Mouse (Mus musculus) lung, embryonic 16.5 days (tissue): ENCODE data around the gene Klk1b26. TPM values are rescaled to one million over a fixed set of nuclear protein-coding genes. Genes with fewer than 3 reads are reported as not detected.
"Not testable (repeated sequence)": the region's sequence is repeated elsewhere in the genome, so short reads cannot be mapped to it uniquely, and the experiment has no call there.

Experiments
- ATAC-seq: fragments of 200-750 bp; cut with Nextera tagmentation; 2 replicates; pipeline ENCODE4 v1.8.0; 2017; ENCODE audit warnings: low read depth, mild to moderate bottlenecking, moderate library complexity
- H3K27ac ChIP-seq: fragments of 300-500 bp; sonication (generic); 2 replicates; pipeline ENCODE4 v1.5.1; 2014; ENCODE audit warnings: mild to moderate bottlenecking, control low read depth, low read length
- H3K27me3 ChIP-seq: fragments of 300-500 bp; sonication (generic); 2 replicates; pipeline ENCODE4 v1.6.1; 2014; ENCODE audit warnings: low read depth, low read length, mixed read lengths; ENCODE audit not compliant: control insufficient read depth, insufficient read depth
- H3K36me3 ChIP-seq: fragments of 300-500 bp; sonication (generic); 2 replicates; pipeline ENCODE4 v1.6.1; 2014; ENCODE audit warnings: low read length; ENCODE audit not compliant: control insufficient read depth, insufficient read depth
- H3K4me1 ChIP-seq: fragments of 300-500 bp; sonication (generic); replicated peaks from 2 replicates; pipeline ENCODE4 v1.6.1; 2014; ENCODE audit warnings: low read length, mixed read lengths; ENCODE audit not compliant: control insufficient read depth, insufficient read depth
- H3K4me2 ChIP-seq: fragments of 300-500 bp; sonication (generic); 2 replicates; pipeline ENCODE4 v1.6.1; 2014; ENCODE audit warnings: low read depth, low read length, control low read depth
- H3K4me3 ChIP-seq: fragments of 300-500 bp; sonication (generic); 2 replicates; pipeline ENCODE4 v1.5.1; 2014; ENCODE audit warnings: mild to moderate bottlenecking, low read length, control low read depth
- H3K9ac ChIP-seq: fragments of 300-500 bp; sonication (generic); 2 replicates; pipeline ENCODE4 v1.6.1; 2014; ENCODE audit warnings: low read length, control low read depth
- H3K9me3 ChIP-seq: fragments of 300-500 bp; sonication (generic); 2 replicates; pipeline ENCODE4 v1.6.1; 2016; ENCODE audit warnings: low read length; ENCODE audit not compliant: control insufficient read depth
- WGBS: fragments of 180-500 bp; shearing (Covaris S2); extraction: QIAGEN DNeasy Blood & Tissue Kit; methylation state at CpG from one replicate; pipeline ENCODE4 v1.1.7; 2014; 5-methylcytosine and 5-hydroxymethylcytosine counted together
- polyA plus RNA-seq: library from polyadenylated mRNA; unstranded; fragments of >200 nt; fragmentation: Nextera tagmentation; extraction: Ambion mirVana; gene quantifications from 2 replicates; pipeline ENCODE4 v1.2.1, GENCODE M21; 2015

The Klk1b26 gene
- polyA plus RNA-seq, 1 experiment from 2014 or later: not detected

GRCm38 (mm10) chr7:44015071-44015470, 3.1 kb downstream of the Klk1b26 start:
- no peak overlapping the region for H3K27ac ChIP-seq
- ATAC-seq: no peak
- H3K9me3 ChIP-seq: no peaks in the 10 kb centered on the region
- H3K4me3 ChIP-seq: no peak overlapping the region
- WGBS: 85% methylated on average over 5 of the region's 5 CpGs
- no peak overlapping the region for H3K4me2 ChIP-seq
- H3K9ac ChIP-seq: no peak overlapping the region
- no peaks in the 10 kb centered on the region for H3K4me1 ChIP-seq
- H3K36me3 ChIP-seq: no peaks in the 10 kb centered on the region
- H3K27me3 ChIP-seq: no peaks in the 10 kb centered on the region

GRCm38 (mm10) chr7:44051990-44052389, 40.0 kb downstream of the Klk1b26 start, which contains the start of gene Klk1b27:
Klk1b27 (plus strand) TSS chr7:44052290.
- not testable (repeated sequence) for H3K9ac ChIP-seq, H3K4me1 ChIP-seq, ATAC-seq, H3K4me2 ChIP-seq, H3K9me3 ChIP-seq, H3K27ac ChIP-seq, H3K4me3 ChIP-seq, H3K36me3 ChIP-seq, H3K27me3 ChIP-seq
- WGBS: 56% methylated on average over 3 of the region's 3 CpGs

Other genes with a start within 250 kb of the Klk1b26 start
- not detected in 2 replicates for gene Klk12, start 243.3 kb upstream of the Klk1b26 start, polyA plus RNA-seq
- 0.41 and 0.75 TPM in 2 replicates for gene Klk11, start 237.6 kb upstream of the Klk1b26 start, polyA plus RNA-seq
- 4.6 and 6.4 TPM in 2 replicates for gene Klk10, start 231.1 kb upstream of the Klk1b26 start, polyA plus RNA-seq
- 0.14 and 0.33 TPM in 2 replicates for gene Klk9, start 220.3 kb upstream of the Klk1b26 start, polyA plus RNA-seq
- 24.2 TPM in 2 replicates for gene Klk8, start 214.6 kb upstream of the Klk1b26 start, polyA plus RNA-seq
- gene Klk7, start 200.9 kb upstream of the Klk1b26 start, polyA plus RNA-seq: not detected in 2 replicates
- gene Klk6, start 187.7 kb upstream of the Klk1b26 start, polyA plus RNA-seq: not detected in 2 replicates
- gene Klk5, start 170.2 kb upstream of the Klk1b26 start, polyA plus RNA-seq: not detected in 2 replicates
- gene Klk4, start 131.0 kb upstream of the Klk1b26 start, polyA plus RNA-seq: not detected in 2 replicates
- gene Klk15, start 78.4 kb upstream of the Klk1b26 start, polyA plus RNA-seq: not detected in 2 replicates
- not detected in 2 replicates for gene Klk1b8, start 61.5 kb upstream of the Klk1b26 start, polyA plus RNA-seq
- not detected in 2 replicates for gene Klk1b1, start 45.4 kb upstream of the Klk1b26 start, polyA plus RNA-seq
- not detected in 2 replicates for gene Klk1b9, start 36.1 kb upstream of the Klk1b26 start, polyA plus RNA-seq
- gene Klk1b11, start 16.3 kb upstream of the Klk1b26 start, polyA plus RNA-seq: not detected in 2 replicates
- gene Klk1b27, start 40.1 kb downstream of the Klk1b26 start, polyA plus RNA-seq: not detected in 2 replicates
- not detected in 2 replicates for gene Klk1b21, start 90.2 kb downstream of the Klk1b26 start, polyA plus RNA-seq
- not detected in 2 replicates for gene Klk1b22, start 100.5 kb downstream of the Klk1b26 start, polyA plus RNA-seq
- gene Klk1b16, start 124.6 kb downstream of the Klk1b26 start, polyA plus RNA-seq: not detected in 2 replicates
- not detected in 2 replicates for gene Klk1b24, start 176.1 kb downstream of the Klk1b26 start, polyA plus RNA-seq
- gene Klk1b3, start 186.0 kb downstream of the Klk1b26 start, polyA plus RNA-seq: not detected in 2 replicates
- gene Klk1b4, start 195.3 kb downstream of the Klk1b26 start, polyA plus RNA-seq: not detected in 2 replicates
- not detected in 2 replicates for gene Klk1b5, start 203.8 kb downstream of the Klk1b26 start, polyA plus RNA-seq
- not detected in 2 replicates for gene Klk1, start 213.2 kb downstream of the Klk1b26 start, polyA plus RNA-seq
- gene Gm36864, start 224.0 kb downstream of the Klk1b26 start, polyA plus RNA-seq: not detected in 2 replicates
- 0.96 and 0.97 TPM in 2 replicates for gene 1700028J19Rik, start 234.5 kb downstream of the Klk1b26 start, polyA plus RNA-seq
- gene 2410002F23Rik, start 234.6 kb downstream of the Klk1b26 start, polyA plus RNA-seq: 113 and 123 TPM in 2 replicates
- not detected in 2 replicates for gene Acp4, start 245.2 kb downstream of the Klk1b26 start, polyA plus RNA-seq
- gene Gm15517, start 249.3 kb downstream of the Klk1b26 start, polyA plus RNA-seq: not detected in 2 replicates